Mouse (Mus musculus) urinary bladder, postnatal 4 days (tissue): ENCODE results near the gene Alkbh6.
A peak's percentile ranks its signal among the peaks of the same experiment; 100 is the strongest.

Experiments used
- DNase-seq, 2 experiments: peaks; one replicate each; pipeline ENCODE4 v3.0.0; 2021 to 2022; ENCODE audit warnings: low spot score in 2 of 2

Alkbh6 gene

DNA sequence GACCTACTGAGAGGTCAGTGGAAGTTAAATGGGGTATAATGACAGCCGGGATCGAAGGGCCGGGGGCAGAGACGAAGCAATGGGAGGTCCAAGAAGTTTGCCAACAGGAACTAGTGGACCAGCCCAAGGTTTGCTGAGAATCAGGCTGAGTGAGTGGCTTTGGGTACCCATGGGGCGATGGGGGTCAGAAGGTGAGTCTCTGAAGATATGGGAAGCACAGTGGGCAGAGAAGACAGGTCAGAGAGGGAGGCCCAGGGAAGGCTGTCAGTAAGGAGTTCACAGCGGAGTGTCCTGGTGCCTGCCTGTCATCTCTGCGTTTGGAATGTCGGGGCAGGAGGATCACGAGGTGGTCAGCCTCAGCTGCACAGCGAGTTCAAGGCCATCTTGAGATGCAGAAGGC is 19.9 kb downstream of the Alkbh6 start:
- DNase-seq = no peak

DNA sequence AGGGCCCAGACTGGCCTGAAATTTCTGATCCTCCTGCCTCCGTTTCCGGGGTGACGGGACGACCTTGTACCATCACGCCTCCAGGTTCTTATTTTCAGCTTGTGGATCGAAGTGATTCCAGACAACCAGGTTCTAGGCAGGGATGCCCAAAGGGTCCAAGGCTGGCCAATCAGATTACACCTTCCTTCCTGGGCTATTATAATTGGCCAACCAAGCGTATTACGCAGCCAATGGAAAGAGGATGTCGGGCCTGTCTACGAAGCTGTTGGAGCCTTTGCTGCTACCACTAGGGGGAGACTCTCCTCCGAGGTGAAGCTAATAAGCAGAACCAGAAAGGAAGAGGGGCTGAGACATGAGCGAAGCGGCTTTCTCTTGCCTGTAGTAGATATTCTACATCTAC is 23.4 kb downstream of the Alkbh6 start:
- peak; percentile 65 to 76 for DNase-seq

DNA sequence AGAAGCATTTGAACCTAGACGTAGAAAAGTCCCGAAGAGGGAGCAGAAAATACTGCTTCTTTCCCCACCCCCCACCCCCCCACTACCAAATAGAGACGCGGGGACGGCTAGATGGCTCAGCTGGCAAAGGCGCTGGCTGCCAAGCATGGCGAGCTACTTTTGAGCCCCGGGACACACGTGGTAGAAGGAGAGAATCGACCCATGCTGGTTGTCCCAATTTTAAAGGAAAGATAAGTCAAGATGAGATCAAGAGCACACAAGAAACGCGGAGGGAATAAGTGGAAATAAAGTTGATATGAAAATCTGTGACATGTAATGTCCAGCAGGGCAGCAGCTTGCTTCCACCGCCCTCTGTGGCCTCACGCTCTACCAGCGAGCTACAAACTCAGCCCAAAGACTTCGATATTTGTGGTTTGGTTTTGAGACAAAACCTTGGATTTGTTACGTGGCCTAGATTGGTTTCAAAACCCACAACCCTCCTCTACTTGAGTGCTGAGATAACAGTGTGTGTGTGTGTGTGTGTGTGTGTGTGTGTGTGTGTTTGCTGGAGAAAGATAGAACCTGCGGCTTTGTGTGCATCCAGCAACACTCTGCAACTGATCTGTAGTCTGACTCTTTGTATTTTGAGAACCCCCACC is 24.2 kb downstream of the Alkbh6 start:
- no peak for DNase-seq

DNA sequence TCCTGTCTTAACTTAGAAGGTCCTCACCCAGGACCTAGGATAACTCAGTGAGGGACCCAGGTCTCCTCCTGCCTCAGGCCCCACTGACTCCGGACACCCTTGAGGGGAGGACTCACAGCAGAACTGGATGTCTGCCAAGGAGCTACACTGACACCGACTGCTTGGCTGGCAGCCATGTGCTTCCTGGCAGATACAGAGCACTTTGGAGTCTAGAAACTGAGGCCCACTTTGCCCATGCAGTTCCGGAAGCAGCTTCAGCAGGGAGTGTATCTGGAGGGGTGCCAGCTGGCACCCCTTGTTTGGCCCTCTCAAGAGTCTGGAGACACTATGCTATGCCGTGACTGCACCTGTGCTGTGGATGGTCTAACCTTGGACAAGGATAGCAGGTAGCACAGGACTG is 24.9 kb downstream of the Alkbh6 start:
- peak in 1 of 2 experiments; percentile 49 for DNase-seq

DNA sequence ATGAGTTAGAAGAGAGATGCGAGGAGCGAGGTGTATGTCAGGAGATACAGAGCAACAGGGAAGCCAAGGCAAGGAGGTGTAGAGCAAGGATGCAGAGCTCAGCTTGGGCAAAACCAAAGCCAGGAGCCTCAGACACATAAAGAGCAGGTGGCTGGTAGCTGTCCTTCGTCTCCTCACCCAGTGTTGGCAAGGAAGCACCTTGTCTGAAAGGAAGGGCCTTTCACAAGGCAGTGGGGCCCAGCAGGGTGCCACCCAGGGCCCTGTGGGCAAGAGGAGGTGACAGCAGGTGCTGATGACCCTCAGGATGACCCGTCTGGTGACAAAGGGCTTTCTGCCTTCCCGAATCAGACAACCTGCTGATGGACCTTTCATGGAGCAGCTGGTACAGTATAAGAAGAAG is 26.0 kb downstream of the Alkbh6 start:
- DNase-seq = no peak

DNA sequence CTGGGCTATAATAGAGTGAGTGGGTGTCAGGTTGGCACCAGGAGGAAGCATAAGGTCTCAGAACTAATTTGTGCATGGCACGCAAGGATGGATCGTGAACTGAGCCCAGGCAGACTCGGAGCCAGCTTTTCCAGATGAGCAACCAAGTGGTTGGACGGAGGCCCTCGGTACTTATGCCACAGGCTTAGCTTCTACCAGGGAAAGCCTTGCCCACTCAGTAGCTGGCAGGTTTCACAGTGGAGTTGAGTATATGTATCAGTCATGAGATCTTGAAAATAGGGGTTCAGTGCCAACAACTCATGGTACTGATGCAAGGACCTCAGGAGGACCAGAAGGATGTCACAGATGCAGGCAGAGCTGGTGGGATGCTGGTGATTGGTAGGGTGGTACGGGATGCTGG is 27.2 kb downstream of the Alkbh6 start:
- DNase-seq = no peak

DNA sequence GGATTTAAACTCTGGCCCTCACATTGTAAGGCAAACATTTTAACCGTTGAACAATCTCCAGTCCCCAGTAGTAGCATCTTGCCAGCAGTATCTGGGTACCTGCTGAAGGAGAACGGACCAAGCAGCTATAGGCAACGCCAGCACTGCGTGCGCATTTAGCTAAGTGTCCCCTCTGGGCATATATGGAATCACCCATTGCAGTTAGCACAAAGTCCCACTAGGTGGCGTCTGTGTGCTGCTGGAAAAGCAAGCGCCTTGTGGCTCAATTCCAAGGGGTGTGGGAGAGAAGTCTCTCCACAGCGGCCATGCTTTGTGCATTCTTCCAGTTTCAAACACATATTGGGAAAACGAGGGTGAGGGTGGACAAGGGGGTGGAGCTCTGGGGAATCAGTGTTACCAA is 27.9 kb downstream of the Alkbh6 start:
- DNase-seq = peak; percentile 76 to 91

DNA sequence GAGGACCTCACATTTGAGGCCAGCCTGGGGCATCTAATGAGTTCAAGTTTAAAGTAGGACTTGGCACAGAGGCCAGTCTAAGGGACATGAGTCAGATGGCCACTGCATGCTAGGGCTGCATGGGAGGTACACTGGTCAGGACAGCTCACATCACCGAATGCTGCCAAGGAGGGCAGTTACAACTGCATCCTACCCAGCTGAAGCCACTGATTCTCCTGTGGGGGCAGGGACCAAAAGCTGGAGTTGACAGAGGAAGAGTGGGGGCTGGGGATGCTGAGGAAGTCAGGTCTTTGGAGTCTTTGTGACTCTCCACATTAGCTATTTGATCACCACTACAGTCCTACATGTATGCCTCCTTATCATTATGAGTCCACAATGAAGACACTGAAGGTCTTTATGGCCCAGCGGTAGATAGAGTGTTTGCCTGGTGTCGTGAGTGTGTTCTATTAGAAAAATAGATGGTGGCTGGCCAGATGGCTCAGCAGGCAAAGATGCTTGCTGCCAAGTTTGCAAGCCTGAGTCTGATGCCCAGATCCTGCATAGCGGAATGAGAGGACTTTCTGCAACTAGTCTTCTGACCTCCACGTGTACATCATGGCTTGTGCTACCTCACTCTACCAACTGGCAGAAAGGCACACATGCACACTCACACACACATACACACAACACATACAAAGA is 31.1 kb downstream of the Alkbh6 start:
- DNase-seq = no peak

DNA sequence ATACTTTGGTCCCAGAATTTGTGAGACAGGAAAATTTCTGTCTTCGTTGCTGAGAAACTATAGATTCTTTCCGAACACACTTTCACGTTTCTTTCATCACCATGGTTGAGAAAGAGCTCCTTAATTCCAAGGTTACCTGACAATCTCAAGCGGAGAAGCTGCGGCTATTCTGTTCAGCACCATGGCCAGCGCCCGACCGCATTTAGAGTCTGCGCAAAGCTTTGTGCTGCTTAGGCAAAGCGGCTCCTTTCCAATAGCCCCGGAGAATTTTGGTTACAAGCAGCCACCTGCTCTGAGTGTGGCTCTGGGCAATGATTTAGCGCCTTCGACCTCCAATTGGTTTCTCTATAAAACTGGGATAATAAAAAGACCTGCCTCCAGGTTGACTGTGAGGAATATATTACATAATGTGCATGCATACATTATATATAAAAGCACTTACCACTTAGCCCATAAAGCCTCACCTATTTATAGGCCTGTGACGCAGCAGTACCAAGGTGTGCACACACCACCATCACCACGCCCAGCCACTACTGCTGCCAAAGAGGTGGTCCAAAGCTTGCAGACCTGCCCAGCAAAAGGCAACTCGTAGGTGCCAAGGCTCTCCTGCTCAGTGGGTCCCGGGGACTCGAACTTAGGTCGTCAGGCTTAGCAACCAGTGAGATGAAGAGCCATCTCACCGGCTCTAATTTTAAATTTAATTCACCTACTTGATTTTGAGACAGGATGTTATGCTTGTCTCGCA is 38.3 kb downstream of the Alkbh6 start:
- peak in 1 of 2 experiments; percentile 43 for DNase-seq

DNA sequence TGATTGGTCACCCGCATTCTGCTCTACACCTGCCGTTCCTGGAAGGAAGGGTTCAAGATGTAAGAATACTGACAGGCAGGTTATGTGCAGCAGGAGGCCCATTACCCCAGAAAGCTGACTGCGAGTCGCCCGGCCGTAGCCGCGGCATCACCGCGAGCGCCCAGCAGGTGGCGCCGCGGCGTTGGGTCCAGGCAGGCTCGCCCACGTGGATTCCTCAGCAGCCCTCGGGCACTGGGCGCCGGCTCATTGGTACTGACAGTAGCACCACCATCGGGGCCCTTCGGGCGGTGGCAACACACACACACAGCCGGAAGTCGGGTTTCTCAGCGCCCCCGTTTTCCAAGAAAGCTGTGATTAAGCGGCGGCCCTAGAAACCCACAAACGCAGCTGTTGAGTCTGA is 39.3 kb downstream of the Alkbh6 start:
- DNase-seq = peak in 1 of 2 experiments; percentile 50

DNA sequence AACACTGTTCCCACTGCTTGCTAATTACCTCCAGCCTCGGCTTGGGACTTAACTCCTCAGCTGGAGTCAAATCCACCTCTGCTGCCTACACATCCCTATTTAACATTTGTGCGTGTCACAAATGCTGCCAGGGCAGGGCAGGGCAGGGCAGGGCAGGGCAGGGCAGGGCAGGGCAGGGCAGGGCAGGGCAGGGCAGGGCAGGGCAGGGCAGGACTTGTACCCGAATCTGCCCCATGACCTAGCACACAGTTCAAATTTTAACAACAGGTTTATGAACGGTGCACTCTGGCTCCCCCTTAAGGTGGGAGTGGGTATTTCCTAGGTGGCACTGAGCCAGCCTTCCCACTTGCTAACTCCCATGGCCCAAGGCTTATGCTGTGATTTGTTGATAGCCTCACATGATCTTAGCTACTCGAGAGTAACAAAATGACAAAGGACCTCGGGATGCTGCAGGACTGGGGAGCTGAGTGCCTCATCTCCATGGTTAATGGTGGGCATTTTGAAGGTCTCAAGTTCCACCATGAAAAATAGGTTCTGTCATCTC is 44.8 kb downstream of the Alkbh6 start:
- DNase-seq = peak in 1 of 2 experiments; percentile 76

DNA sequence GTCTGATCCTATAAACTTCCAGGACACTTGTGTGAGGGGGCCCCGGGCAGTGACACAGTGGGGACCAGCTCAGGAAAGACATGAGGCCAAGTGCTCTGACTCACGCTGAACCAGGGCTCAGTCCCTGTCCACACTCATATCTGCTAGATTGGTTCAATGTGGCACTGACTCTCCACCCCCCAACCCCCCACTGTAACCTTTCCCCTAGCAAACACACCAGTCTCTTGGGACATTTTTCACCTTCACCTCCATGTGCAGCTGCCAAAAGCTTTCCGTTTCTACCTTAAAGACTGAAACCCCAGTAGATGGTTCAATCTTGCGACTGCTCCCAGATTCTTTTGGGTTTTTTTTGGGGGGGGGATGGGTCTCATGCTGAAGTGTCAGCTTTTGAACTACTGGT is 45.5 kb downstream of the Alkbh6 start:
- DNase-seq = no peak

DNA sequence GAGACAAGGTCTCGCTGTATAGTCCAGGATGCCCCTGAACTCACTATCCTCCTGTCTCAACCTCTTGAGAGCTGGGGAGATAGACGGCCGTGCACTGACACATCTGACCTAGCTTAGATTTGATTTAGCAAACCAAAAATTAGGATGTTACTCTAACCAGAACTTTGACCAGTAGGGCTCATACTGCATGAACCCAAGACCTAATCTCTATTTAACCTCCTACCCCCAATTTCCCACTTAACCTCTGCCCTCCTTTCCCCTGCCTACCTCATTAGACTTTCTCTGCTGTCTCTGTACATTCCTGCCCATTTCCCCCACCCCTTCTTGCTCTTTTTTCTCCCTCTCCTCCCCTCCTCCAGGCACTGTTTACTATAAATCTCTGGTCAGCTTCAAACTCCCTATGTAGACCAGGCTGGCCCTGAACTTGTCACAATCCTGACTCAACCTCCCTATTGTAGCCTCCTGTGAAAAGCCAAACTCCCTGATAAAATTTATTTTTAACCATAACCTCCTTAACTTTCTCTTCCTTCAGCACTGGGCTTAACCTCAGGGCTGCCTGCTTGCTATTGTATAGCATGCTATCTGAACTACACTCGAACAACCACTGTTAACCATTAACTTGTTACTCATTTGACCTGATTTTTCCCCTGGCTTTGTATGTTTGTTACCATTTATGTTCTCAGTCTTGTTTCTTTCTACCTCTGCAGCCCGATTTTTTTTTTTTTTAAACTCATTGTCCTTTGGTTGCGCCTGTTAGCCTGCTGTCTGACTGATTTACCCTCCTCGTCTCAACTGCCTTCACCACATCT is 50.1 kb downstream of the Alkbh6 start:
- DNase-seq = no peak

DNA sequence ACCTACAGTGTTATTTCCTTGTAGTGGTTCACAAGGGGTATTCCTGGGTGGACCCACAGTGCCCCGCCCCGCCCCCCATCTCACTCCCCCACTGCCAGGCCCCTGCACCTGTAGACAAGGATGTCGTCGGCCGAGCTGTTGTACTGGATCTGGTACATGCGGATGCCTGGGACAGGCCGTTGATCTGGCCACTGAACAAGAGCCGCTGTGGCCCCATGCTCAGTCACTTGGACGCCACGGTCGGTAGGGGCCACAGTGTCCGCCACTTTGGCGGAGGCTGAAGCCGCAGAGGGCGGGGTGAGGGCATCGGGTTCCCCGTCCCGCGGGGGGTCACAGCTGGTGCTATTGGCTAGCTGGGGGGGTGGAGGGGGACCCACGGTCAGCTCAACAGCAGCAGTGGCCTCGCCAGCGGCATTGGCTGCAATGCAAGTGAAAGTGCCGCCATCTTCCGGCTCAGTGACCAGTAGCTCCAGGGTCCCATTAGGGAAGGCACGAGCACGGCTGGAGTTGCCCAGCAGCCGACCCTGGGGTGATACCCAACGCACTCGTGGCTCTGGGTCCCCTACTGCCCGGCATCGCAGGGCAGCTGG is 50.9 kb downstream of the Alkbh6 start:
- DNase-seq = no peak

DNA sequence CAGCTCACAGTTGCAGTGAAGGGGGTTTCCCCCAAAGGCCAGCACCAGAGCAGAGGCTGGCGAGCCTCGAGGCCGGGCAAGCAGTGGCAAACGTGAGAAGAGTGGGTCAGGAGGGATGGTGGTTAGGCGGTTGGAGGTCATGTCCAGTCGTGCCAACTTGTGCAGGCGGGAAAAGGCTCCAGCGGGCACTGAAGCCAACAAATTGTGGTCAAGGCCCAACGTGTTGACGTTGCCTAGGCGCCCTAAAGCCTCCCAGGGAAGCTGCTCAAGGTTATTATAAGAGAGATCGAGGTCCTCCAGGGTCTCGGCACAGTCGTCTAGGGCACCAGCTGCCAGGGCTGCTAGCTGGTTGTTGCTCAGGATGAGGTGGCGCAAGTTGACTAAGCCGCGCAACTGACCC is 51.5 kb downstream of the Alkbh6 start:
- no peak for DNase-seq

DNA sequence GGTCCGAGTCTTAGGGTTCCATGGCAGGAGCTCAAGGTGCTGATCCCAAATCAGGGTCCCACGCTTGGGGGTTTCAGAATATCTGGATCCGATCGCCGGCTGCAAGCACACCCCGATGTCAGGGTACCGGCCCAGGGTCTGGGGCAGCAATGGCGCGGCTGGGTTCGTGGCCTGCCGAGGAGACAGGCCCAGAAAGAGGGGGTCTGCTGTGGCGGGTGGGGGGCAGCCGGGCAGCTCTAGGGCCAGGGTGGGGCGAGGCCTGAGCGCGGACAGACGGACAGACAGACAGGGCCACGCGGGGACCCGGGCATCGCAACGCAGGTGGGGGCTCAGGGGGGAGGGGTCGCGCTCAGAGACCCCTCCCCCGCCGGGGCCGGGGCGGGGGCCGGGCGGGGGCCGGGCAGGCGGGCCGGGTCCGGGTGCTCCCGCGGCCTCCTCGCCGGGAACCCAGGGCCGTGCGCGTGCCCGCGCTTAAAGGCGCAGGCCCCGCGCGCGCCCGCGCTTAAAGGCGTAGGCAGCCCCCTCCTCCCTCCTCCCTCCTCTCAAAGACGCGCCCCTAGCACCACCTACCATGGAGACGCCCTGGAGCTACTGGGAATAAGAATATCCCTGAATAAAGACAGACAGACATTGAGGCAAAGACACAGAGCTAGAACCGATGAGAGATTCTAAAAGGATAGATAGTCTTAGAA is 54.3 kb downstream of the Alkbh6 start, which contains the start of gene Lrfn3:
Lrfn3 (minus strand) TSS at position 121 of the 692 bp plus-strand sequence.
- DNase-seq = no peak

DNA sequence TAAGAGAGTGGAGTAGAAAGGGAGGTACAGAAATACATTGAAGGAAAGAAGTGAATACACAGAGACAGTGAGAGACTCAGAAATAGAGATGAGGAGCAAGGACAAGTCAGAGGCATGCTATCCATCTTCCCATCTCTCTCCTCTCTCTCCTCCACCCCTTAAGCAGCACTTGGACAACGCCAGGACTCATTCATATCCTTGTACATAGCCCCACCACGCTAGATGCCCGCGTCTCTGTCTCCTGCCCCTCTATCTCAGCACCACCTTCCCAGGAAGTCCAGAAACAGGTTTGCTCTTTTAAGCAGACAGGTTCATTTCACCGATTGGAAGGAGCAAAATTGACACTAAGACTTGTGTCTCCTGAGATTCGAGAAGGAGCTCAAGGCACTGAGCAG is 54.8 kb downstream of the Alkbh6 start:
- DNase-seq = no peak
